Mouse (Mus musculus) lung, postnatal 10 days (tissue): ENCODE measurements around the gene Camk2g.

Source experiments
- DNase-seq: peaks from one replicate; pipeline ENCODE4 v3.0.0; 2021

Gene Camk2g

DNA sequence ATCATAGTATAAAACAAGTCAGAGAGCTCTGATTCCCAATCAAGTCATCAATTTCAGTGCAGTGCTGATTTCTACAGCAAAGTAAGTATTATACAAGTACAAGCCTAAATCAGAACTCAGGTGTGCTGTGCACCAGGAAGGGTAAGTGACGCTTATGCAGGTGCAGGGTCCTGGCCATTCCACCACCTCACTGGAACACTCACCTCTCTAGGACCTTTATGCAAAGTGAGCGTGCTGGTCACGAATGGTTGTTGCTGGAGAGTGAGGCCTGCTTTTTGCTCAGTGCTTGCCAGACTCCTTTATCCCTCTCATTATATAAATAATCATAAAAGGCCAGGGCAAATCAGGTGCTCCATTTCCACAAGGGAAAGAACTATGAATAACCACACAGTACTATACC lies 93.5 kb downstream of the Camk2g start:
- DNase-seq = no peak

DNA sequence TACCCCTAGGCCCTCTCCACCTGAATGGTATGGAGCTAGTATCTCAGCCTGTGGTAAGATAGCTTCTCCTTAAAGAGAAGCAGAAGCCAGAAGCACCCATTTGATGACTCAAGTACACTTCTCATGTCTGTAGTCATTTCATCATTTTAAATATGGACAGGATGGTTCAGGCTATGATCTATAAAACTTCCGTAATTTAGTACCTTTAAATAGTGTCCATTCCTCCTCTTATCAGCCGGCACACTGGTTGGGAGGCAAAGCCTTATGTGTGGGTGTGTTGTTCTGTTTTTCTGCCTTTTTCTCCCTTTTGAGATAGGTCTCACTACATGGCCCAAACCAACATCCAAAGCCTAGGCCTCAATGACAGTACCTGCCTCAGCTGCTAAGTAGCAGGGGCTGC lies 95.4 kb downstream of the Camk2g start:
- DNase-seq = no peak

DNA sequence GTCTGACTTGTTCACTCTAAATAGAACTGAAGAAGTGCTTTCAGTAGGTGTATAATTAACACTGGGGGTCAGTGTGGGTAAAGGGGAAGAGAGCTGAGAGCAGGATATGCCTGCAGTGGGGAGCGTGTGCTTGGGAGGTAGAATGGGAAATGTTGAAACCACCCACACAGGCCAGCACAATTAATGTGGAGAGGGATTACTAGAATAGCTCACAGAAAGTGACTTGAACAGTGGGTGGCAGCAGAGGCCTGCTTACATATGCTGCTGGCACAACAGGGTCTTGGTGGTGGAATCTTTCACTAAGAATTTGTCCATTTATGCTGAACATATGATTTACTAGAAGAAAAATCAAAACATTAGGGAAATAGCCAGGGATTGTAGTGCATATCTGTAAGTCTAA lies 96.9 kb downstream of the Camk2g start:
- DNase-seq = peak; percentile 79

DNA sequence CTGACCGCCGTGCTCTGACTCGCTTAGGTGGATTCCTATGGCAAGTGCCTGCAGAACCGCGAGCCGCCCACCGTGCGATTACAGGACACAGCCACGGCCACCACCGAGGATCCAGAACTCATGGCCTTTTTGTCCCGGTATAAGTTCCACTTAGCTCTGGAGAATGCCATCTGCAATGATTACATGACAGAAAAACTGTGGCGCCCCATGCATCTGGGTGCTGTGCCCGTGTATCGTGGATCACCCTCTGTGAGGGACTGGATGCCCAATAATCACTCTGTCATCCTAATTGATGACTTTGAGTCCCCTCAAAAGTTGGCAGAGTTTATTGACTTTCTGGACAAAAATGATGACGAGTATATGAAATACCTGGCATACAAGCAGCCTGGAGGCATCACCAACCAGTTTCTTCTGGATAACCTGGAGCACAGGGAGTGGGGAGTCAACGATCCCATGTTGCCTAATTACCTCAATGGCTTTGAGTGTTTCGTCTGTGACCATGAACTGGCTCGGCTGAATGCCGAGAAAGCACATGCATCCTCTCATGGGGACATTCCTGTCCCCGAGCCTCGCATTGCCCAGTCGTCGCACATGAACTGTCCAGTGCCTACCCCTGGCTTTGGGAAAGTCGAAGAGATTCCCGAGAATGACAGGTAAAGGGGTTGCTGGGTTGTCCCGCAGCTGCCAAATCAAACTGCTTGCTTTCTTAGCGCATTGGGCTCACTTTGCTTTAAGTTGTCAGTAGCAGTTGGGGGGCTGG lies 97.9 kb downstream of the Camk2g start:
- peak; percentile 27 for DNase-seq

DNA sequence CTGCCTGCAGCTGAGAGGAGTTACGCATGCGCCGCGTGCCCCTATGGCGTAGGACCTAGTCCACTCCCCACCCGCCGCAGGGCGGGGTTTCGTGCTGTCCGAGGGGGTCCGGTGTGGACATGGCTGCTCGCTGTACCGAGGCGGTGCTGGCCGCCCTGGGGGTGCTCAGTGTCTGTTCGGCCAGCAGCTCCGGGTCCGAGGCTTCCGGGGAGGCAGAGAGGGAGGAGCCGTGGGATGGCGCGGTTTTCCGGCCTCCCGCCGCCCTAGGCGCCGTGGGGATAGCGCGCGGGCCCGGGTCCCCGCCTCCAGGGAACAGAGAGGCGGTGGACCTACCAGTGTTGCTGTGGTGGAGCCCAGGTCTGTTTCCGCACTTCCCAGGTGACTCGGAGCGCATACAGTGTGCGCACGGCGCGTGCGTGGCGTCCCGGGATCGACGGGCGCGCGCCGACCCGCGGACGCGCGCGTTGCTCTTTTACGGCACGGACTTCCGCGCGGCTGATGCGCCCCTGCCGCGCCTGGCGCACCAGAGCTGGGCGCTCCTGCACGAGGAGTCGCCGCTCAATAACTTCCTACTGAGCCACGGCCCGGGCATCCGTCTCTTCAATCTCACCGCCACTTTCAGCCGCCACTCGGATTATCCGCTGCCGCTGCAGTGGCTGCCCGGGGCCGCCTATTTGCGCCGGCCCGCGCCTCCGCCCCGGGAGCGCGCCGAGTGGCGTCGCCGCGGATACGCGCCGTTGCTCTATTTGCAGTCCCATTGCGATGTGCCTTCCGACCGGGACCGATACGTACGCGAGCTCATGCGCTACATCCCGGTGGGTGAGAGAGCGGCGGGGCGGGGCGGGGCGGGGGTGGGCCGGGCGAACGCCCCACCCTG lies 98.8 kb downstream of the Camk2g start, which contains the start of gene Fut11:
TSS of gene Fut11 (plus strand) at position 85 of the 877 bp plus-strand sequence.
- DNase-seq = peak; percentile 94

DNA sequence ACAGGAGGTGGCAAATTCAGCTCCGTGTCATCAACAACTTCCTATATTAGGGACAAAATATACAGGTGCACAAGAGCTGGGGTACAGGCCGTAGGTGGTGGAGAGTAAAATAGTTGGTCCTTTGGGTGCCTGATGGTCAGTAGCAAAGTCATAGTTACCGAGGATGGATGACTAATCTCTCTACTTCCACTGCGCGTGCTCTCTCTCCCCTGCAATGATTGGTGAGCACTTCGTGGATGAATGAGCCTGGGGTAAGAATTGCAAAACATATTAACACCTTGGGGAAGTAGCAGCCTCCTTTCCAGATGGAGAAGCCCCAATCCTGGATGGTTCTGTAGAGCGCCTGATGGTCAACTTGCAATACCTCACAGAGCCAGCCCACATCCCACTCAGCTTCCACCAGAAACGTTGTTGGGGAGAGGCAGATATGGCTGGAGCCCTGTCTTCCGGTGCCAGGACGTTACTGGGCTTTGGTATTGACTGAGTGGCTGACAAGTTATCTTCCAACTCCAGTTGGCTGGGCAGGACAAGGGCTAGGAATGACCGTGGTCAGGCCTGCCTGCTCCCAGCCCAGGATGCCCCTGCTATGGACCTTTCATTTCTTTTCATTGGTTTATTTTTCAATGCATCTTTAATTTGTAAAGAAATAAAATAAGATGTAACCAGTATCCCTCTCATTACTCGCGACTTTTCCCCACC lies 99.6 kb downstream of the Camk2g start:
- DNase-seq = no peak

DNA sequence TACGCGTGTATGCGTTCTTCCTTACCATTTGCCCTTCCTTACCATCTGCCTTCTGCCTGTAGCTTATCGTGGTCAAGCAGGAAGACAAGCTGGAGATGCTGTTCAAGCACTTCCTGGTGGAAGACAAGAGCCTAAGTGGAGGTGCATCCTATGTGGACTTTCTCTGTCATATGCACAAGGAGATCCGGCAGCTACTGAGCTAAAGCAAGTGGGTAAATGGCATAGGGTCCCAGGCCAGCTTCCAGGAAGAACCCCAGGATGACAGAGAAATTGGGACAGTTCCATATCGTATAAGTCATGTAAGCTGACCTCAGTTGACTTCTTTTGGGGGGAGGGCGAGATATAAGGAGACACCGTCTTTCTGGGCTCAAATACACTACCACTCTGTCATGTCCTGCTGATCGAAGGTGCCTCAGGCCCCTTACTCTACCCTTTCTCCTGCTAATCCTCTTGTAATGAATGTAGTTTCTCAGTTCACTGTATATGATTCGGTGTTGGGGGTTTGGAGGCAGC lies 100.2 kb downstream of the Camk2g start:
- no peak for DNase-seq

DNA sequence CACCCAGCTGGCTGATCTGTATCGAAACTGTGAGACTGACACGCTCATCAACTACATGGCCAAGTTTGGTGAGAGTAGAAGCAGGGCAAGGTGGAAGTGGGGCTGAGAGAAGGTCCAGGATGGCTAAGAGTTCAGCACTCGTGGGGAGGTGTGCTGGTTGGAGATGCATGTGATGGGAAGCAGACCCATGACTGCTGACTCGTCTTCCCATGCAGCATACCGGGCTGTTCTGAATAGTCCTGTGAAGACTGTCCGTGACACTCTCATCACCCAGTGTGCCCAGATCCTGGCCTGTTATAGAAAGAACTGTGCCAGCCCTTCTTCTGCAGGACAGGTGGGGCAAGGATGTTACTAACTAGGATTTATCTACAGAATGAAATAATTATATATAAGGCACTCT lies 102.1 kb downstream of the Camk2g start:
- DNase-seq = no peak

DNA sequence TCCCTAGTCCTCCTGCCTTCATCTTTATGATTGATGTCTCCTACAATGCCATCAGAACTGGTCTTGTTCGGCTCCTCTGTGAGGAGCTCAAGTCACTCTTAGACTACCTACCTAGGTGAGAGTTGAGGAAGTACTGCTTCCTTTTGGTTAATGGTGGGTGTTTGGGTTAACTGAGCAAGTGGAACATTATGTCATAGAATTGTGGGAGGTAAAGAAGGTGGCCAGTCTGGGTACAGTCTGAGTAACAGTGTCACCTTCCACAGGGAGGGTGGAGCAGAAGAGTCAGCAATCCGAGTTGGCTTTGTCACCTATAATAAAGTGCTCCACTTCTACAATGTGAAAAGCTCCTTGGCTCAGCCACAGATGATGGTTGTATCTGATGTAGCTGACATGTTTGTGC lies 104.9 kb downstream of the Camk2g start:
- no peak for DNase-seq

DNA sequence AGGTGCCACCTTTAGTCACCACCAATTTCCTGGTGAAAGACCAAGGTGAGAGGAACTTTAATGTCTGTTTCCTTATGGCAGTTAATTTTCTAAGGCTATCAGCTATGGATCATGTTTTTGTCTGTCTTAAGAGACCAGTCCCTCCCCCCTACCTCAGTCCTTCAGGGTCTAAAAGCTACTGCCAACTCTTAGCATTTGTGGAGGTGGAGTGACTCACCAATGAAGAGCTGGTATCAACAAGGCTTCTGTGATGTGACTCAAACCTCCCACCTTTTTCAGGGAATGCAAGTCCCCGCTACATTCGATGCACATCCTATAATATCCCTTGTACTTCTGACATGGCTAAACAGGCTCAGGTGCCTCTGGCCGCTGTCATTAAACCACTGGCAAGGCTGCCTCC lies 107.3 kb downstream of the Camk2g start:
- DNase-seq = no peak
